Mouse (Mus musculus) cerebellum, adult 2 months (tissue): Measurements from ENCODE around the gene Ccdc6. TPM values are rescaled to one million over a fixed set of nuclear protein-coding genes. Genes with fewer than 3 reads are reported as not detected.

Experiments
- DNase-seq, 2 experiments: peaks; one replicate each; pipeline ENCODE4 v3.0.0; 2021
- H3K27ac ChIP-seq: fragments of 200-500 bp; 2 replicates; pipeline ENCODE4 v1.5.1; 2012; ENCODE audit warnings: low read length, control low read depth, inconsistent platforms; ENCODE audit not compliant: insufficient read depth
- H3K27me3 ChIP-seq: fragments of 200-500 bp; 2 replicates; pipeline ENCODE4 v1.6.1; 2012; ENCODE audit warnings: inconsistent platforms, mild to moderate bottlenecking, low read length, moderate library complexity; ENCODE audit not compliant: control insufficient read depth, insufficient read depth
- H3K4me1 ChIP-seq: fragments of 200-500 bp; 2 replicates; pipeline ENCODE4 v1.6.1; 2011; ENCODE audit warnings: low read length; ENCODE audit not compliant: control insufficient read depth, insufficient read depth
- H3K4me3 ChIP-seq: fragments of 200-500 bp; replicated peaks from 2 replicates; pipeline ENCODE3; 2011; ENCODE audit warnings: mild to moderate bottlenecking, low read depth, low read length, control low read depth; ENCODE audit not compliant: insufficient read depth
- CTCF ChIP-seq: fragments of 200-500 bp; IDR thresholded peaks from 2 replicates; pipeline ENCODE4 v1.5.1; 2011; ENCODE audit warnings: low read depth, mild to moderate bottlenecking, control low read depth, low read length, moderate library complexity, borderline replicate concordance; ENCODE audit not compliant: insufficient read depth
- POLR2A ChIP-seq: fragments of 200-500 bp; IDR thresholded peaks from 2 replicates; pipeline ENCODE4 v1.6.1; 2011; ENCODE audit warnings: low read length, control low read depth, borderline replicate concordance; ENCODE audit not compliant: insufficient read depth
- WGBS: fragments of 180-500 bp; shearing (Covaris S2); methylation state at CpG from one replicate; pipeline ENCODE4 v1.1.7; 2018; 5-methylcytosine and 5-hydroxymethylcytosine counted together
- polyA plus RNA-seq: library from polyadenylated mRNA; depleted of rRNA; stranded (reverse); fragments of >200 nt; gene quantifications from 2 replicates; pipeline ENCODE4 v1.2.3, GENCODE M21; 2012

The Ccdc6 gene
- polyA plus RNA-seq, 1 experiment, result 31.7 TPM

DNA sequence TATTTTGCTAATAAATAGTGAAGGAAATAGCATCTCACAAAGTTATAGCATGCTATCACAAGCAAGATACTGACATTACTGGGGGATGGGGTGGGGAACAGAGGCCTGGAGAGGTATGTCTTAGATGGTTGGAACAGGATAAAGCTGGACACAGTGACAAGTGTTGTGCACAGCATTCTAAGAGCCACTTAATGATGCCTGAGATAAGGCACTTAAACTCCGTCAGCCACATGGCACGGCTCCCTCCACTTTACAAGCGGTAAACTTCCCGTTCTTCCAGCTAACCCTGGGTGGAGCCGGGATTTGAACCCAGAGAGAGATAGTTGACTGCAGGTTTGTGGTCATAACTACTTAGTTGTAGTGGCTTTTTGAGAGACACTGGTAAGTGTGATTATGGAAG is 69.5 kb downstream of the Ccdc6 start:
- no peak overlapping the region for H3K27ac ChIP-seq
- no peaks in the 10 kb centered on the region for H3K27me3 ChIP-seq
- no peak for TF ChIP-seq CTCF
- TF ChIP-seq POLR2A, result no peak
- WGBS, result 94% methylated on average over 5 of the region's 5 CpGs
- peaks cover 24% of the 10 kb centered on the region for H3K4me1 ChIP-seq
- no peak for DNase-seq
- no peak overlapping the region for H3K4me3 ChIP-seq

DNA sequence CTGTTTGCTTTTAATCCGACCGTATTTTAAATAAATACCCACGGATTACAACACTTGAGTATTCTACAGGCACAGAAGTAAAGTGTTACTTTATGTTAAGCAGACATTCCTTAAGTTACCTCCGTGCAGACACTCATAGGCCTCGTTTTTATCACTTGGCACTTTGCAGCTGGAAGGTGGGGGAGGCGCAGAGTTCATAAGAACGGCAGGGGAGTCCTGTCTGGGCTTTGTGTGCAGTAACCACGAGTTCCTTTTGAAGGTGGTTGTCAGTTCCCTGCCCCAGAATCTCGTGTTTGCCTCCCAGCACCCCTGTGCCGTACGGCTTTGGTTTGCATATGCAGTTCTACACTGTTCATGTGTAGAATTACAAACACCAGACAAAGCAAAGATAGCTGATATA is 70.7 kb downstream of the Ccdc6 start:
- no peak for DNase-seq
- no peak overlapping the region for H3K4me3 ChIP-seq
- H3K27me3 ChIP-seq, result no peaks in the 10 kb centered on the region
- H3K4me1 ChIP-seq, result peaks cover 19% of the 10 kb centered on the region
- no peak overlapping the region for H3K27ac ChIP-seq
- 79% methylated on average over 11 of the region's 11 CpGs for WGBS
- no peak for TF ChIP-seq CTCF
- no peak for TF ChIP-seq POLR2A

DNA sequence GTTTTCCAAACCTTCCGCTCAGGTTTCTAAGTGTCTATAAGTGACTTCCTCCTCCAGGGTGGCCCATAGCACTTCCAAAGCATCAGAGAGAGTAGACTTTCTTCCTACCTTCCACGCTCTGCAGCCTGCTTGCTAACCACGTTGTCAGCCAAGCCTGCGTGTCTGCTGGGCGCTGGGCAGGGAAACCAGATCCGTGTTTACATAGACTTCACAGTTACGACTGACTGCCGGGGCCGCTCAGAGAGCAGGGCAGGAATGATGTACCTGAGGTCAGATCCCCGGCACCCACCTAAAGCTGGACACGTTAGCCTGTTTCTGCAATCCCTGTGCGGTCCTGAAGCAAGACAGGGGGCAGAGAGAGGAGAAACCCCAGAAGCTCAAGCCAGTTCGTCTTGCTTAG is 71.5 kb downstream of the Ccdc6 start:
- H3K27ac ChIP-seq, result no peak overlapping the region
- DNase-seq, result no peak
- WGBS, result 91% methylated on average over 13 of the region's 13 CpGs
- no peak overlapping the region for H3K4me3 ChIP-seq
- H3K27me3 ChIP-seq, result no peaks in the 10 kb centered on the region
- TF ChIP-seq POLR2A (no peak), CTCF (no peak)
- peaks cover 22% of the 10 kb centered on the region for H3K4me1 ChIP-seq

DNA sequence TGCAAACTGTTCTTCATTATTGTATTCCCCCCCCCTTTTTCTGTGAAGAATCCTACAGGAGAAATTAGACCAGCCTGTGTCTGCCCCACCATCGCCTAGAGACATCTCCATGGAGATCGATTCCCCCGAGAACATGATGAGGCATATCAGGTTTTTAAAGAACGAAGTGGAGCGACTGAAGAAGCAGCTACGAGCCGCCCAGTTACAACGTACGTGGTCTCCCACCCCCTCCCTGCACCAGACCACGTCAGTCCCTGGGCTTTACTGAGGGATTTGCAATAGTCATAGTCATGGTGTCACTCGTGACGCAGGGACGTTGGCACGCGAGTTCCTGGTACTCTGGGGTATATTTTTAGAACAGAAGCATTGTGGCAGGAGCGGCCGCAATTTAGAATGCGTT is 72.1 kb downstream of the Ccdc6 start:
- H3K4me1 ChIP-seq, result peaks cover 20% of the 10 kb centered on the region
- 54% methylated on average over 18 of the region's 18 CpGs for WGBS
- DNase-seq, result no peak
- H3K27me3 ChIP-seq, result no peaks in the 10 kb centered on the region
- TF ChIP-seq POLR2A, result no peak
- TF ChIP-seq CTCF, result no peak
- no peak overlapping the region for H3K4me3 ChIP-seq
- H3K27ac ChIP-seq, result no peak overlapping the region

DNA sequence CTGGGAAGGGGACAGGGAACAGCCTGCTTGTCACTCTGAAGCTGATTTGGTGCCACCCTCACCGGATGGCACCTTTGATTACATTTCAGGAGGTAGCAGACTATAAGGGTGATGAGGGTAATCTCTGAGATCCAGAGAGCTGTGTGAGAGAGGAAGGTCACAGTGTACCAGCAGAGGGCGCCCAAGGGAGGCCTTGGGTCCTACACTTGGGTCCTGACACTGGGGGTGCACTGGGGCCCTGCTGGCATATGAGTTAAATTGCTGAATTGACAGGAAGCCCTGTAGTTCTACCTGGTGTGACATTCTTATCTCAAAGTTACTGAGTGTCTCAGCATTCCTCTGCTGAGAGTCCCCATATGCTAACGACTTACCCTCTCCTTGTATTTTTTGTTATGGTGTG is 76.4 kb downstream of the Ccdc6 start:
- TF ChIP-seq CTCF (peak; percentile 84), POLR2A (no peak)
- Histone ChIP-seq H3K4me1 (peaks cover 7% of the 10 kb centered on the region), H3K27ac (no peak overlapping the region), H3K27me3 (no peaks in the 10 kb centered on the region), H3K4me3 (no peak overlapping the region)
- peak; percentile 57 to 74 for DNase-seq
- WGBS, result 57% methylated on average over 3 of the region's 3 CpGs

DNA sequence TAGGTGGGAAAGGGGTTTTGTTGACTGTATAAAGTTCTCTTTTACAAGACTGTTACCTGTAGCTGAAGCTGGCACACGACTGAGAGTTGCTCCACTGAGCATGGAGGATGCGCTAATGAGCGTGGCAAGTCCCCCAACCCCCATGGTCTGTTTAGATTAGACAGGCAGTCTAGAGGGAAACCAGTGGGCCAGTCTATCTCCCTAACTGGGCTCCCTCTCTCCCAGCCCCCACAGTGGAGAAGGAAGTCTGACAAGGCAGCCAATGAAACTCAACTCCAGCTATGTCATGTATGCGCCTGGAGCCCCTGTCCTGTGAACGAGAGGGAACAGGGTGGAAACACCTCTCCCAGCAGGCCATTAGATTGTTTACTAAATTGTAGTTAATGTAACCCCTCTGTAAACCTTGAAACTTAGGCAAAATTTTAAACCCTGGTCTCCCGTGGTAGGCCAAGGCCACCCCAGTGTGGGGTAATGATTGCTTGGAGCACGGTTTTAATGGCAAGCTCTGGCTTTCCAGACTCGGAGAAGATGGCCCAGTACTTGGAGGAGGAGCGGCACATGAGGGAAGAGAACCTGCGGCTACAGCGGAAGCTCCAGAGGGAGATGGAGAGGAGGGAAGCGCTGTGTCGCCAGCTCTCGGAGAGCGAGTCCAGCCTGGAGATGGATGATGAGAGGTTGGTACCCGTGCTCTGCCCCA is 77.7 kb downstream of the Ccdc6 start:
- Histone ChIP-seq H3K4me3 (no peak overlapping the region), H3K27me3 (no peaks in the 10 kb centered on the region), H3K4me1 (peaks cover 3% of the 10 kb centered on the region; the same call in 1 of the 2 replicates), H3K27ac (no peak overlapping the region)
- no peak for DNase-seq
- WGBS, result 80% methylated on average over 16 of the region's 16 CpGs
- TF ChIP-seq POLR2A (no peak), CTCF (no peak)

DNA sequence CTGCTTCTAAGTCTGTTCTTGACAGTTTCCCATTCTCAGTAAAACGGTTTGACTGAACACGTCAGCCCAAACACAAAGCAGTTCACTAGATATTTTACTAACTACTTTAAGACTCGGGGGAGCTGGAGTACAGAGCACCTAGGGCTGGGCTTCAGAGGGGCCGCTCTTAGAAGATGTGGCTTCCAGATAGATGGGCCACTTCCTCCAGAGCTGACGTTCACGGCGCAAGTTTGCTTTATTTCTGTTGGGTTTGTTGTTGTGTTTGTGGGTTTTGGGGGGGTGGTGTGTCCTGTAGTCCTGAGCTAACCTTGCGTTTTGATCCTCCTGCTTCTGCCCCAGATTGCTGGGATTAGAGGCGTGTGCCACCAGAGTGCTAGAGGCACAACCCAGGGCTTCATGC is 83.8 kb downstream of the Ccdc6 start:
- Histone ChIP-seq H3K27me3 (no peaks in the 10 kb centered on the region), H3K4me1 (peaks cover 8% of the 10 kb centered on the region), H3K27ac (no peak overlapping the region), H3K4me3 (no peak overlapping the region)
- 95% methylated on average over 9 of the region's 9 CpGs for WGBS
- DNase-seq, result no peak
- no peak for TF ChIP-seq CTCF
- no peak for TF ChIP-seq POLR2A

DNA sequence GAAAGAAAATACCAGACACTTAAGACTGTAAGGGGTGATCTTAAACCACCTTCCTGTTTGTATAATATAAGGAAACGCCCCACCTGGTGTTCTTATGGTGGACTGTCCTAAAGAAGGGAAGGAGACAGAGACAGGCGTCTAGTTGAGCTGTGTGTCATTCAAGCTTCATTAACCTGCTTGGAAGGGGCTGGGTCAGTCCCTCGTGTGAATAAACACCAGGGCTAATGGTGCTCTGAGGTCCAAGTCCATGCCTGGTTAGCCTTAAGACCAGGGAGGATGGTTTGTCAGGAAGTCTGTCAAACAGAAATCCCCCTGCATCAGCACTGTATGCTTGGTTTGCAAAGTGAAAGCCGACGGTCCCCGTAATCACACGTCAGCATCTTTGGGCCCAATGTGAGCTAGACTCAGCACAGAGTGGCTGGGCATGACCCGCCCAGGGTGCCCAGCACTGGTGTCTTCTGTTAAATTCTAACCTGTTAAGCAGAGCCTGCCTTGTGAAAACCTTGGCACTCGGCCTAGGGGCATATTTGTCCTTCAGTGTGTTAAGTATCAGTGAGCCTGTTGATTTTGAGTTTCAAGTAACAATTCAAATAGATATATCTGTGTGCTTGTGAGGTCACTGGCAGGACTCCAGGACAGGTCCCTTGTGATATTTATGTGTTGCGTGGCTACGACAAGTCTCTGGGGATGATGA is 84.5 kb downstream of the Ccdc6 start:
- peaks cover 8% of the 10 kb centered on the region for H3K4me1 ChIP-seq
- WGBS, result 79% methylated on average over 11 of the region's 11 CpGs
- no peak overlapping the region for H3K27ac ChIP-seq
- TF ChIP-seq POLR2A (no peak), CTCF (no peak)
- no peaks in the 10 kb centered on the region for H3K27me3 ChIP-seq
- DNase-seq, result no peak
- H3K4me3 ChIP-seq, result no peak overlapping the region
